Mouse (Mus musculus): Measurements from ENCODE around the gene Tmed8. TPM values are rescaled to one million over a fixed set of nuclear protein-coding genes. Genes with fewer than 3 reads are reported as not detected.
A peak's percentile ranks its signal among the peaks of the same experiment; 100 is the strongest.
"Not testable (repeated sequence)": the region's sequence is repeated elsewhere in the genome, so short reads cannot be mapped to it uniquely, and the experiment has no call there.

Gene Tmed8
- polyA plus RNA-seq, 1 experiment from 2014 or later, result 2.1 TPM

- H3K27ac ChIP-seq; H3K4me3 ChIP-seq (replicated peaks); ATAC-seq (ENCODE audit: insufficient read depth, low FRiP score, low read depth); H3K9me3 ChIP-seq; H3K4me1 ChIP-seq; H3K9ac ChIP-seq; H3K27me3 ChIP-seq (replicated peaks); H3K4me2 ChIP-seq: not testable (repeated sequence)
- 87% methylated on average over 4 of the region's 4 CpGs for WGBS
- peaks cover 12% of the 10 kb centered on the region for H3K36me3 ChIP-seq
Measured at GRCm38 (mm10) chr12:87154448-87154847, 45.8 kb downstream of the Tmed8 start.

GRCm38 (mm10) chr12:87149471-87149870 is 50.8 kb downstream of the Tmed8 start:
- Histone ChIP-seq H3K9ac (no peak overlapping the region), H3K36me3 (peaks cover 5% of the 10 kb centered on the region; the same call in 1 of the 2 replicates), H3K27me3 (replicated peaks) (no peaks in the 10 kb centered on the region), H3K4me1 (peaks cover 6% of the 10 kb centered on the region), H3K9me3 (no peaks in the 10 kb centered on the region), H3K27ac (no peak overlapping the region), H3K4me2 (no peak overlapping the region), H3K4me3 (replicated peaks) (no peak overlapping the region)
- WGBS, result 95% methylated on average over 5 of the region's 5 CpGs
- ATAC-seq (ENCODE audit: insufficient read depth, low FRiP score, low read depth), result no peak

GRCm38 (mm10) chr12:87148136-87148535 is 52.1 kb downstream of the Tmed8 start:
- no peaks in the 10 kb centered on the region for H3K9me3 ChIP-seq
- no peak for ATAC-seq (ENCODE audit: insufficient read depth, low FRiP score, low read depth)
- H3K4me1 ChIP-seq, result peaks cover 6% of the 10 kb centered on the region
- no peaks in the 10 kb centered on the region for H3K27me3 ChIP-seq (replicated peaks)
- peak overlapping the region; percentile 84 for H3K9ac ChIP-seq
- peaks cover 5% of the 10 kb centered on the region; the same call in 1 of the 2 replicates for H3K36me3 ChIP-seq
- 13% methylated on average over 15 of the region's 15 CpGs for WGBS
- H3K4me3 ChIP-seq (replicated peaks), result peak overlapping the region; percentile 100
- peak overlapping the region; percentile 98 for H3K27ac ChIP-seq
- H3K4me2 ChIP-seq, result peak overlapping the region; percentile 78

- H3K4me1 ChIP-seq, result peaks cover 6% of the 10 kb centered on the region
- peak; percentile 98 for ATAC-seq (ENCODE audit: insufficient read depth, low FRiP score, low read depth)
- H3K9ac ChIP-seq, result peak within 1 kb of the TSS; percentile 84
- H3K9me3 ChIP-seq, result no peaks in the 10 kb centered on the region
- peak within 1 kb of the TSS; percentile 98 for H3K27ac ChIP-seq
- peak within 1 kb of the TSS; percentile 100 for H3K4me3 ChIP-seq (replicated peaks)
- H3K27me3 ChIP-seq (replicated peaks), result no peaks in the 10 kb centered on the region
- H3K36me3 ChIP-seq, result peaks cover 5% of the 10 kb centered on the region; the same call in 1 of the 2 replicates
- under 1% methylated on average over 60 of the region's 61 CpGs for WGBS
- H3K4me2 ChIP-seq, result peak within 1 kb of the TSS; percentile 78
Measured at GRCm38 (mm10) chr12:87147395-87148089, 52.7 kb downstream of the Tmed8 start, which contains the start of gene Pomt2. TSS of gene Pomt2 (minus strand) at chr12:87147968.

GRCm38 (mm10) chr12:87146966-87147365 is 53.3 kb downstream of the Tmed8 start, which contains the start of gene Gstz1:
TSS of gene Gstz1 (plus strand) at chr12:87147165.
- H3K27me3 ChIP-seq (replicated peaks), result no peaks in the 10 kb centered on the region
- H3K4me2 ChIP-seq, result peak within 1 kb of the TSS; percentile 78
- H3K9me3 ChIP-seq, result no peaks in the 10 kb centered on the region
- H3K4me3 ChIP-seq (replicated peaks), result peak within 1 kb of the TSS; percentile 100
- peak within 1 kb of the TSS; percentile 84 for H3K9ac ChIP-seq
- ATAC-seq (ENCODE audit: insufficient read depth, low FRiP score, low read depth), result peak; percentile 82
- peak within 1 kb of the TSS; percentile 98 for H3K27ac ChIP-seq
- H3K4me1 ChIP-seq, result peaks cover 6% of the 10 kb centered on the region
- WGBS, result 0% methylated on average over 27 of the region's 27 CpGs
- H3K36me3 ChIP-seq, result peaks cover 5% of the 10 kb centered on the region; the same call in 1 of the 2 replicates

GRCm38 (mm10) chr12:87142156-87142555 is 58.1 kb downstream of the Tmed8 start:
- Histone ChIP-seq H3K9me3 (no peaks in the 10 kb centered on the region), H3K27ac (no peak overlapping the region), H3K36me3 (no peaks in the 10 kb centered on the region), H3K9ac (no peak overlapping the region), H3K4me1 (no peaks in the 10 kb centered on the region), H3K4me3 (replicated peaks) (no peak overlapping the region), H3K4me2 (no peak overlapping the region), H3K27me3 (replicated peaks) (no peaks in the 10 kb centered on the region)
- no peak for ATAC-seq (ENCODE audit: insufficient read depth, low FRiP score, low read depth)
- WGBS, result 76% methylated on average over 2 of the region's 2 CpGs

- ATAC-seq (ENCODE audit: insufficient read depth, low FRiP score, low read depth), result no peak
- 64% methylated on average over 2 of the region's 2 CpGs for WGBS
- Histone ChIP-seq H3K36me3 (no peaks in the 10 kb centered on the region), H3K27ac (no peak overlapping the region), H3K4me2 (no peak overlapping the region), H3K4me3 (replicated peaks) (no peak overlapping the region), H3K4me1 (no peaks in the 10 kb centered on the region), H3K27me3 (replicated peaks) (no peaks in the 10 kb centered on the region), H3K9me3 (no peaks in the 10 kb centered on the region), H3K9ac (no peak overlapping the region)
Measured at GRCm38 (mm10) chr12:87138768-87139167, 61.5 kb downstream of the Tmed8 start.

- Histone ChIP-seq H3K27me3 (replicated peaks) (no peaks in the 10 kb centered on the region), H3K4me1 (no peaks in the 10 kb centered on the region), H3K9me3 (no peaks in the 10 kb centered on the region), H3K9ac (no peak overlapping the region), H3K27ac (no peak overlapping the region), H3K4me3 (replicated peaks) (no peak overlapping the region), H3K4me2 (no peak overlapping the region), H3K36me3 (no peaks in the 10 kb centered on the region)
- WGBS, result 93% methylated on average over 2 of the region's 2 CpGs
- ATAC-seq (ENCODE audit: insufficient read depth, low FRiP score, low read depth), result no peak
Measured at GRCm38 (mm10) chr12:87138342-87138701, 61.9 kb downstream of the Tmed8 start.

- H3K27ac ChIP-seq, result no peak overlapping the region
- no peaks in the 10 kb centered on the region for H3K36me3 ChIP-seq
- no peak overlapping the region for H3K4me2 ChIP-seq
- H3K9ac ChIP-seq, result no peak overlapping the region
- no peaks in the 10 kb centered on the region for H3K9me3 ChIP-seq
- H3K4me3 ChIP-seq (replicated peaks), result no peak overlapping the region
- no peaks in the 10 kb centered on the region for H3K27me3 ChIP-seq (replicated peaks)
- 85% methylated on average over 15 of the region's 15 CpGs for WGBS
- H3K4me1 ChIP-seq, result no peaks in the 10 kb centered on the region
- ATAC-seq (ENCODE audit: insufficient read depth, low FRiP score, low read depth), result no peak
Measured at GRCm38 (mm10) chr12:87137439-87138341, 62.6 kb downstream of the Tmed8 start.

GRCm38 (mm10) chr12:87132784-87133183 is 67.5 kb downstream of the Tmed8 start:
- H3K27ac ChIP-seq, result no peak overlapping the region
- no peak for ATAC-seq (ENCODE audit: insufficient read depth, low FRiP score, low read depth)
- no peaks in the 10 kb centered on the region for H3K36me3 ChIP-seq
- H3K27me3 ChIP-seq (replicated peaks), result no peaks in the 10 kb centered on the region
- H3K4me1 ChIP-seq, result no peaks in the 10 kb centered on the region
- no peaks in the 10 kb centered on the region for H3K9me3 ChIP-seq
- H3K4me2 ChIP-seq, result no peak overlapping the region
- WGBS, result 89% methylated on average over 9 of the region's 9 CpGs
- H3K4me3 ChIP-seq (replicated peaks), result no peak overlapping the region
- no peak overlapping the region for H3K9ac ChIP-seq

- Histone ChIP-seq H3K36me3 (0 out of 2 replicates have a peak, but pooled peaks cover under 1% of the 10 kb centered on the region), H3K9ac (no peak overlapping the region), H3K27ac (no peak overlapping the region), H3K4me3 (replicated peaks) (no peak overlapping the region), H3K4me2 (no peak overlapping the region), H3K9me3 (no peaks in the 10 kb centered on the region), H3K27me3 (replicated peaks) (no peaks in the 10 kb centered on the region), H3K4me1 (no peaks in the 10 kb centered on the region)
- ATAC-seq (ENCODE audit: insufficient read depth, low FRiP score, low read depth), result no peak
- WGBS, result 85% methylated on average over 6 of the region's 6 CpGs
Measured at GRCm38 (mm10) chr12:87132210-87132609, 68.0 kb downstream of the Tmed8 start.

GRCm38 (mm10) chr12:87131619-87132018 is 68.6 kb downstream of the Tmed8 start:
- Histone ChIP-seq H3K9me3 (no peaks in the 10 kb centered on the region), H3K36me3 (0 out of 2 replicates have a peak, but pooled peaks cover 2% of the 10 kb centered on the region), H3K4me3 (replicated peaks) (no peak overlapping the region), H3K4me2 (no peak overlapping the region), H3K27ac (no peak overlapping the region), H3K27me3 (replicated peaks) (no peaks in the 10 kb centered on the region), H3K9ac (no peak overlapping the region), H3K4me1 (no peaks in the 10 kb centered on the region)
- no peak for ATAC-seq (ENCODE audit: insufficient read depth, low FRiP score, low read depth)
- 64% methylated on average over 3 of the region's 3 CpGs for WGBS

All from stomach, embryonic 15.5 days (tissue).